Mouse (Mus musculus) hindlimb bud, embryonic 11.5 days (tissue): ENCODE measurements at regions not wholly inside any gene's neighbourhood (a gene's known extent, or its start where the extent isn't known, plus 50 kb on each side); places are given as distances from the start of the nearest gene placed in this dataset.

Source experiments
- DNase-seq: peaks from one replicate; pipeline ENCODE4 v3.0.0-alpha.2; 2012; ENCODE audit warnings: low read depth, low spot score; ENCODE audit errors: extremely low spot score

DNA sequence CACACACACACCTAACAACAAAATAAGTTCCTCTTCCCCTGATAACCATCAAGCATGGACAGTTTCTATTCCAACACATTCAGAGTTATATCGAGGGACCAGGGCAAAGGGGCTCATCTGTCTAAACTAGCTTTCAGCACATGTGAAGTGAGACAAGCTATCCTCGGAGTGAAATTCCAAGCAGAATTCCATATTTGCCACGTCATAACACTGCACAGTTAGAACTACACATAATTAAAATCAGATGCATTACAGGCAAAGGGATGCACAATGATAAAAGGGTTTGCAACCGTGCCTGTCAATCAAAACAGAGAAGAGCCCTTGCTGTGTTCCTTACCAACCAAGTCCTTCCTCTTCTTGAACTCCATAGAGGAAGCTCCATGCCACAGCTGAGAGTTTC lies 488.2 kb upstream of the Hs6st1 start:
- DNase-seq: no peak

DNA sequence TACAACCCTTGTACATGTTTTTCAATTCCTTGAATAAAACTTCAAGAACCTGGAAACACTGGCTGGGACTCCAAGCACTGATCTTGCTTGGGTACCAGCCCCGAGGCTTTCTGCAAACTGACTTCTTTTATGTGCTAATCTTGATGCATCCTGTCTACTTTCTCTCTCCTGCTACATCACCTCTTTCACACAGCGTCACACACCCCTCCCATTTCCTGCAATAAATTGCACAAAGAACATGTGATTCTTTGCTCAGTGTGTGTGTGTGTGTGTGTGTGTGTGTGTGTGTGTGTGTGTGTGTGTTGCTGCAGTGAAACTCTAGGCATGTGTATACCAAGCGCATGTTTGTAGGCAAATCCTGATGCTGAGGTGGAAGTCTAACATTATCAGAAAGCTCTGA lies 487.7 kb upstream of the Hs6st1 start:
- no peak for DNase-seq

DNA sequence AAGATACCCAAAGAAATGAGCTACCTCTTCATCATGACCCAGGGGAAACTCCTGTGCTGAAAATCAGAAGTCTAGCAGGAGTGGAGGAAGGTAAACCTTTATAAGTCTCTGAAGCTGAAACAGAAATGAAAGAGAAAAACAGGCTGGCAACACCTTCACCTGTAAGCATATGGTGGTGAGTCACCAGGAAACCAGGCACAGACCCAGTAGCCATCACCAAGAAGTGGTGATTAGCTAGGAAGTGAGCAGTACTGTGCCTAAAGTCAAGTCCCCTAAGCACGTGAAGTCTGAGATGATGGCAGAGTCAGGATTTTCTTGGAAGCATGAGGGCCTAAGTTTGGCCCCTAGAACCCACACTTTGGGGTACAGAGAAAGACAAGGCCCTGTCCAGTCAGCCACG lies 480.3 kb upstream of the Hs6st1 start:
- DNase-seq: no peak

DNA sequence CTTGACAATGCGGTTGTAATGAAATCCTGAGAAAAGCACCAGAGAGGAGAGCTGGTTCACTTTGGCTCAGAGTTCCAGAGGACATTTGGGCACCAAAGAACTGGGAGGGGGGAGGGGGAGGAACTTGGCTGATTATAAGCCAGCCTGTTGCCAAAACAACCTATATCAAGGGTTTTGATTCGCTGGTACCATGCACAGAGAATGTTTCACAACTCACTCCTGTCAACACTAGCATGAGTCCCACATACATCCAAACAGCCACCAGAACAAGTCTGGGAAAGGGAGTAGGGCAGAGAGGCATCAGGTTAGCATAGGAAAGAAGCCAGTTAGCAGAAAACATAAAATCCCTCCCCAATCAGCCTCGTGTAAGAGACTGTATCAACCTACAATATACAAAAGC lies 479.3 kb upstream of the Hs6st1 start:
- DNase-seq: no peak

DNA sequence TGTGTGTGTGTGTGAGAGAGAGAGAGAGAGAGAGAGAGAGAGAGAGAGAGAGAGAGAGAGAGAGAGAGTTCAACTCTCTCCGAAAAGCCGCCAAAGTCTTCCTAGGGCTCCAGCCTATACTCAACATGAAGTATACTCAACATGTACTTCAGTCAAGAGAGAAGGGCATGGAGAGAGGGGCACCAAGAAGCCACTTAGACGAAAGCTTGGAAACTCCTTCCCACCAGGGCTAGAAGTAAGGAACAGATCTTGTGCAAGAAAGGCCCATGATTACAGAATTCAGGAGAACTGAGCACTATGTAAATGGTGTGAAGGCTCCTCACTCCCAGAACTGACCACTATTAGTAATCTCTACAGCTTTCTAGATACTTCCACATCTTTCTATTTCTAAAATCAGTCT lies 467.4 kb upstream of the Hs6st1 start:
- no peak for DNase-seq

DNA sequence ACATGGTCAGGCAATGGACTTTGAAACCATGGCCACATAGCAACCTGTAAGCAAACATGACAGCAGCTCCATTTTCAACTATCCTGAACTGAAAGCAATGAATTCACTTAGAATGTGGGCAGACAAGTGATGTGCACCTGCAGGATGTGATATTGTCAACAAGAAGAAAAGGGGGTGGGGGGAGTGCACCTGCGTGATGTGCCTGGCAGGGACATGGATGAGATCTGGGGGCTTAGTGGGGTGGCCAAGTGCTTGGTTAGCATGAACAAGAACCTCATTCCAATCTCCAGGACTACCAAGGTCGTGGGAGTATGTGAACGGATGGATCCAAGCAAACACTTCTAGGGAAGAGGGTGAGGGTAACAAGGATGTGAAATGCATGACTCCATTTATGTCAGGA lies 453.1 kb upstream of the Hs6st1 start:
- DNase-seq: no peak

DNA sequence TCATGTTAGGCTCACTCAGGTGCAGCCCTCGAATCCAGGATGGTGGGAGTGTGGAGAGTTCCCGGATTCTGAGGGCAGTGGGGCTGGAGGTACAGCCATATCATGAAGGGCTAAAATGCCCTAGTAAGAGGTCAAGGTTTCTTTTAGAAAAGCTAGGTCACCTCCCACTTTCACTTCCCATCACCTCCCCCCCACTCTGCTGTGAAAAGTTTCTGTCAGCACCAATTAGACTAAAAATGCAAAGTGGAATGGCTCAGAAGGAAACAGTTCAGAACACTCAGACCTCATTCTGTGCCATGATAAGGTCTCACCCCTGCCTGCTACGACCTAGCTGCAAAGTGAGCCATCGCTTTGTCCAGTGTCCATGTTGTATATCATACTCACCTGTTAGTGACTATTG lies 448.7 kb upstream of the Hs6st1 start:
- no peak for DNase-seq

DNA sequence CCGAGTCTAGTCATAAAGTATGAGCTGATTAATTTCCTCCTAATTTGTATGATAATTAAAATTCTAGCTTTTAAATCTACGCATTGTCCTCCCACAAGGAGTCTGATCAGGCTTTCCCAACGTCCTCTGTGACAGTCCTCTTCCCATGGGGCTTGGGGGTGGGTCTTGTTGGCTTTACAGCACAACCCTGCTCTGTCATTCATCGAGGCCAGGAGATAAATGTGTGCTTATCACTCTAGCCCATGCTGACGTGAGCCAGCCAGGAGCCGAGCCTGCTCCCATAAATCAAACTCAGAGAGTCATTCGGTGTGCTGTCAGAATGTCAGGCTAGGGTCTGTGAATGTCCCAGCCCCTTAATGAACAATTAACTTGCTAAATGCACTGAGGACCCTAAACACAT lies 425.6 kb upstream of the Hs6st1 start:
- DNase-seq: no peak

DNA sequence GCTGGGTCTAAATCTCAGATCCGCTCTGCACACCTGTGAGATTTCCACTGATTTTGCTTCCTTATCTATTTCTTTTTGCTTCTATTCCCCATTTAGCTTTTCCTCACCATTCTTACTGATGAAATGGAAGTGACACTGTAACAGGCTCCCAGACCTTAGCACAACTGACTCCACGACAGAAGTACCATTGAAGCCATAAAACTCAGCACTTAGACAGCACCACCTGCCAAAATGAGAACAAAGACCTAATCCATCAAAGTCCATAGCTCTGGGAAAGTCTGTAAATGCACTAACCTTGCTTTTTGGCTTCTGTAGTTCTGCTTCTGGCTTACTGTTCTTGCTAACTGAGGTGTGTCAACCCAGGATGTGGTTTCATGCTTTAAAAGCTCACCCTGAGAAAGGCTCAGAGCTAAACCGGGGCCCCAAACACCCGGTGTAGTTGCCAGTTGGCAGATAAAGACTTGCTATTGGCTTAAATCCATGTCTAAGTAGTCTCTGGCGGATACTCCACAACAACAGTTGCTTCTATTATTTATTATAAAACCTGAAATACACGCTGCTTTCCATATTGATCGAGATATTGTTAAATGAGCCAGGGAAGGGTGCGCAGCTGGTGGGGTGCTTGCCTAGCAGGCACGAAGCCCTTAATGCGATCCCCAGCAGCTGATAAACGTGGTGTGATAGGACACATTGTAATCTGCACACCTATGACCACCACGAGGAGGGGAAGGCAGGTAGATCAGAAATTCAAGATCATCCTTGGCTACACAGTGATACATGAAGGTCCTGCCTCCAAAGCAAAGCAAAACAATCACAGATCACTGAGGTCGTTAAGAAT lies 414.9 kb upstream of the Hs6st1 start:
- DNase-seq: no peak

DNA sequence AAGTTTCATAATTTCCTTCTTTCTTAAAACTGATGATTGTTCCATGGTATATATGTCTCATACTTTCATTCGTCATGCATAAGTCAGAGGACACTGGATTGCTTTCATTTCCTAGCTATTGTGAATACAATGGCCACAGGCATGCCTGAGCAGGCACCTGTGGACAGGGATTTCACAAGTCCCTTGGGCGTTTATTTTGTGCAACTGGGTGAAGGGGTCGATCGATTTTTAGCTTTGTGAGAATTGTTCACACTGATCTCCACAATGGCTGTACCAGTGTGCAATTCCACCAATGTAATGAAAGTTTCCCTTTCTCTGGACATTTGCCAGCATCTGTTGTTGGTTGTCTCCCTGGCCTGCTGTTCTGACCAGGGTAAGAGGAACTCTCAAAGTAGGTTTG lies 405.2 kb upstream of the Hs6st1 start:
- no peak for DNase-seq

DNA sequence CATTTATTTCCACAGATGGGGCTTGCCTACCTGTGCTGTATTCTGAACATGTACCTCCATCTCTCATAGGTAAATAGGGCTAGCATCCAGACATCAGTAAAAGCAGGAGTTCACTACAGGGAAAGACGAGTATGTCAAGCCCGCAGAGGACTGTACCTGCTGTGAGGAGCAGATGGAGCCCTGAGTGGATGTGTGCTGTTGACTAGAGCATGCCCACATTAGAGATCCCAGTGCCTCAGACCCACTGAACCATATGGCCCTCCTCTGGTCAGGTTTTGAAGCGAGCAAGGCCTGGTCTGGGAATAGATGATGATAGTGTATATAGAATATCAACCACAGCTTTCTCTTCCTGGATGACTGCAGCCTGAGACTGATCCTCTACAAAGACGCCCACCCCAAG lies 394.7 kb upstream of the Hs6st1 start:
- no peak for DNase-seq

DNA sequence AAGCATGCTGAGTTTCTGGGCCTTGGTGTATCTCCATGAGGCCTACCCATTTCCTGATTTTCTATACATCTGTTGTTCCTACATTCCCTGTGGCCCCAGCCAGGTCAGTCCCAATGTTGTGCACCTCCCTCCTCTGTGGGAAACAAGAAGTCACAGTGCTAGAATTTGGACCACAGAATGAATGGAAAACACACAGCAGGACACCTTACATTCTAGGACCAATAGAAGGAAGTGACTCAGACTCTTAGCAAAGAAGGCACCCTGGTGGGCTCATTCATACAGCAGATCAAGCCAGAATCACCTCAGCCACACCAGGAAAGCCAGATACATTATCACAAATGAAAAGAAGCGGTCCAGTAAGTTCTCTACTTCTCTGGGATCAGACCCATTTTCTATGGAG lies 394.2 kb upstream of the Hs6st1 start:
- no peak for DNase-seq

DNA sequence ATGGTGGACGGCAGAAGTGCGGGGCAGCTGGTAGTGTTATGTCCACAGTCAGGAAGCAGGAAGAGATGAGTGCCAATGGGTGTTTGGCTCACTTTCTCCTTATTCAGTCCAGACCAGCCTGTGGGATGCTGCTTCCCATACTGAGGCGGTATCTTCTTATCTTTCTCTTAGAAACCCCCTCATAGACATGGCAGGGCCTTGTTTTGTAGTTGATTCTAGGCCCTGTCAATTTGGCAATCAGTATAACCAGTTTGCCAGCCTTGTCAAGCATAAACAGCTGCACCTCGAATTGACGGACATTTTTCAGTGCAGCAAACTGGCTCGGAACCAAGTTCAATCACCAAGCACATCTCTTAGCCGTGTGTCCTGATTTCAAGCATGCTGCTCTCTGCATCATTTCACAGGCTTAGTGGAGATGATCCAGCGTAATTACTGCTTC lies 385.7 kb upstream of the Hs6st1 start:
- DNase-seq: no peak

DNA sequence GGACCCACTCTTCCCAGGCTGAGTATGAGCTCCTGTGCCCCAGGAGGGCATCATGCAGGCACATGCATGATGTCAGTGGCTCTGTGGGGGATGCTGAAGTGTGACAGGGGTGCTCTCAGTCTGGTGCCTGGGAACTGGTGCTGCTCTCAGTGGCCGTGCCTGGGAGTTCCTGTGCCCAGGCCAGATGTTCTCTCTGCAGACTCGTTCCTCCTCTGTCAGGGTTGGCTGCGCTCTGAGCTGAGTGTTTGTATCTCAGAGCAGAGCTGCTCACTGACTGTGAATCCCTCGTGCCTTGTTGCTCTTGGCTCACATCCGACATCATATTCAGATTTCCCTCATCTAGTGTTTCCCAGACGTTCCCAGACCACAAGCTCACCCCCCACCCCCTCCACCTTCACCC lies 382.5 kb upstream of the Hs6st1 start:
- no peak for DNase-seq

DNA sequence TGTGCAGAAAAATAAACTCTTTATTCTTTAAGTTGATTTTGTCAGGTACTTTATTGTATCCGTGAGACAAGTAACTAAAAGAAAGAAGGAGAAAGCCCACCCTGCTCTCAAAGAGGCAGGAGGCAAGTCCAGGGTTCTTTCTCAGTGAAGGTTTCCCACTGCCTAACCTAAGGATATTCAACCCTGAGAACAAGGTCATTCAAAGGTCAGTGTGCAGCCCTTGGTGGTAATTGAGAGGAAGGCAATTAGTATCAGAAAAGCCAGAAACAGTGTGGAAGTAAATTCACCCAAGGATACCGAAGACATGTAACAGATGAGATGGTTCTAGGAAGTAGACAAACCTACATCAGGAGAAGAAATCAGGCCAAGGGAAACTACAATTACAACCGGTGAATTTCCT lies 373.9 kb upstream of the Hs6st1 start:
- DNase-seq: no peak

DNA sequence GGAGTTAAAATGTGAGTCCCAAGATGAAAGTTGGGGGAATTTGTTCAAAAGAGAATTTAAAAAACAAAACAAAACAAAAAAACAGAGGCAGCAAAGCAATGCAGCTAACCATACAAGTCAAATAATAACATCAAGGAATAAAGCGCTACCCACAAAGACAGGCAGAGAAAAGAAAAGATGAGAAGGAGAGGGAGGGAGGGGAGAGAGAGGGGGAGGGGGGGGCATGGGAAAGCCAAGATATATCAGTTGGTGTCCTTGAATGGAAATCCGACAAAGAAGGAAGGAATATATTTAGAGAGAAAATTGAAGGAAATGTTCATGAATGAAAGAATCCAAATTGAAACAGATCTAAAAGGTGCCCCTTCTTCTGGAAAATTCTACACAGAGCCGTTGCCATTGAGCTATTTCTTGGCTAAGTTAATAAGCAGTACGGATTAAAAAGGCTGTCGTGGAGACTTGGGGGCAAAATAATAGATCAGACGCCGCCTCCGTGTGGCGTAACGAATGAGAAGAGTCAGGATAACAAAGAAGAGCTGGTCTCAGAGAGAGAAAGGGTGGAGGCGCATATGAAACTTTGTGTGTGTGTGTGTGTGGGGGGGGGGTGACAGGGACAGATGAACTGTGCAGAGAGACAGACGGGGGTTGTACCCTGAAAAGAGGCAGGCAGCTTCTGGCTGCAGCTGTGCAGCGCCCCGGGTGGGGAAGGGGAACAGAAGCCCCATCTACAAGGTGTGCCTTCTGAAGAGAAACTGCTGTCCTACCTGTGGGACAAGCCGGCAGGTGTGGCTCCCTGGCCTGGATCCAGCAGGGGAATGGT lies 373.2 kb upstream of the Hs6st1 start:
- DNase-seq: no peak

DNA sequence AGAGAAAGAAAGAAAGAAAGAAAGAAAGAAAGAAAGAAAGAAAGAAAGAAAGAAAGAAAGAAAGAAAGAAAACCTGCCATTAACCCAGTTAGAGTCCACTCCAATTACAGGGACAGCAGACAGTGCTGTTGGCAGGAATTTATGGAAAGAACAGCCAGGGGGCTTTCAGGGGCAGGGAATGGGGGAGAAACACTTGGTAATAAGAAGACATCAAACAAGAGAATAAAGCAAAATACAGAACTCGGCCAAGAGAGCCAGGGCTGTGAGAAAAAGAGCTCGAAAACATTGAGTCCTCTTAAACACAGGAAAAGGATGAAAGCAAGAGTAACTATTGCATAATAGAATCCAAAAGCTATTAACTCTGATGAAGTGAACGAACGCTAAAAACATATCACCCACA lies 371.0 kb upstream of the Hs6st1 start:
- no peak for DNase-seq

DNA sequence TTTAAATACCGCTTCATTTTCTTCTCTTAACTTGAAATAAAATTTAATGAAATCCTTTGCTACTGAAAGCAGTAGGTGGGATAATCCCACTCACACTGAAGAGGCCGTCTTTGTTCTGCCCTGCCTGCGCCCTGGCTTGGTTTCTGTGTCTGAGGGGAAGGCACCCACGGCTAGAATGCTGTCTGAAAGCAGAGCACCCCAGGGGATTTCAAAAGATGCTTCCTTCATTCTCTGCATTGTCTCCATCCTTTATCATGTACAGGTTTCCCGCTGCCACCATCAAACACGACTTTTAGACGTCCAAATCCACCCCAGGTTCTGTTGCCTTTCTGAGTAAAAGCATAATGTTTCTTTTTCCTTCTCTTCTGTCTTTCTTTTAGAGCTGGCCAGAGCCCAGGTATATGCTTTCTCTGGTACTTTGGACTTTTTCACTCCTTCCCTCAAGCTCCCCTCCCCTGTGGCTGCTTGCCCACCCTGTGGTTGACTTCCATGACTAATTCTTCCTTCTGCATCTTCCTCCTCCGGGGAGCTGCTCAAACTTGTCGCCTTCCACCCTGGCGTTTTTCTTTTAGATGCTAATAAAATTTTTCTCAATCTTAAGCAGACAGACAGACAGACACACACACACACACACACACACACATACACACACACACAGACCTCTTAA lies 370.2 kb upstream of the Hs6st1 start:
- DNase-seq: no peak

DNA sequence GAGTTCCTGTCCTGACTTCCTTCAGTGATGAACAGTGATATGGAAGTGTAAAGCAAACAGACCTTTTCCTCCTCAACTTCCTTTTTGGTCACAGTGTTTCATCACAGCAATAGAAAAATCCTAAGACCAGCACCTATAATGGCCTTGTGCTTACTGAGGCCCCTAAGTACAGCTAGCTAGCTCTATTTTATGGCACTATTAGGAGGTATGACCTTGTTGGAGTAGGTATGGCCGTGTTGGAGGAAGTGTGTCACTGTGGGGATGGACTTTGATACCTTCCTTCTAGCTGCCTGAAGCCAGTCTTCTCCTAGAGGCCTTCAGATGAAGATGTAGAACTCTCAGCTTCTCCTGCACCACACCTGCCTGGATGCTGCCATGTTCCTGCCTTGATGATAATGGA lies 365.6 kb upstream of the Hs6st1 start:
- DNase-seq: no peak

DNA sequence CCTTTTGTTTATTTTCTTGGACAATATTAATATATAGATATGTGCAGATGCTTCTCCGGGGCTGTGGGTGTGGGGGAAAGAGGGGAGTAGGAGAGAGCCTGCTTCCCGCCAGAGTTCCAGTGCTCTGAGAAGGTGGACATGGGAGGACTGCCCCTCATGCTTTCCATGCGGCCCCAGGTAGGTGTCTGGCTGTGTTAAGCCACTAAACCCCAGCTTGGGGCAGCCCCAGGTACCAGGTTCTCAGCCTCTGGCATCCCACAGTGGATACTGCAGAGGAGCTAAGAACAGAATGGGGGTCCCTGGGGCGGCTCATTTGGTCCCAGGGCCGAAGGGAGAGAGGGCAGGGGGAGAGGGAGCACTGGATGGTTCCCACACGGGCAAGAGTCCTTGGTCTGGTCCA lies 361.9 kb upstream of the Hs6st1 start:
- DNase-seq: no peak

DNA sequence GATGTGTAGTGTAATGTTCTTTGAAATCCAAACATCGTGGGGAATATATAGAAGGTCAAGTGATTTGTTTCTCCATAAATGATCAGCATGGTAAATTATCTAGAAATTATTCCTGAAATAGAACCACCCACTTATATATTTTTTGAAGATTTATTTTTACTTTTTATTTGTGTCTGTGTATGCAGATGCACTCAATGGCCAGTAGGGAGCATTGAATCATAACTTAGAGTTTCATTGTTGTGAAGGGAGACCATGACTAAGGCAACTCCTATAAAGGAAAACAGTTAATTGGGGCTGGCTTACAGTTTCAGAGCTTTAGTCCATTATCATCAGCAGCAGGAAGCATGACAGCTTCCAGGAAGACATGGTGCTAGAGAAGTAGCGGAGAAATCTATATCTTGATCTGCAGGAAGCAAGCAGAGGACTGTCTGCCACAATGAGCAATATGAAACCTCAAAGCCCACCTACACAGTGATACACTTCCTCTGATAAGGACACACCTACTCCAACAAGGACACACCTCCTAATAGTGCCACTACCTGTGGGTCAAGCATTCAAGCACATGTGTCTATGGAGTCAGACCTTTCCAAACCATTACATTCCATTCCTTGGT lies 359.9 kb upstream of the Hs6st1 start:
- no peak for DNase-seq
